Mouse (Mus musculus) spleen, adult 2 months (tissue): ENCODE data around the gene Dop1a.

ENCODE experiments used
- CTCF ChIP-seq: fragments of 200-500 bp; IDR thresholded peaks from 2 replicates; pipeline ENCODE4 v1.5.1; 2011; ENCODE audit warnings: mild to moderate bottlenecking, inconsistent platforms; ENCODE audit not compliant: insufficient read depth, insufficient read length, insufficient replicate concordance; ENCODE audit errors: extremely low read depth
- POLR2A ChIP-seq: fragments of 200-500 bp; IDR thresholded peaks from 2 replicates; pipeline ENCODE4 v1.6.1; 2011; ENCODE audit warnings: low read depth, low read length, inconsistent platforms

DNA sequence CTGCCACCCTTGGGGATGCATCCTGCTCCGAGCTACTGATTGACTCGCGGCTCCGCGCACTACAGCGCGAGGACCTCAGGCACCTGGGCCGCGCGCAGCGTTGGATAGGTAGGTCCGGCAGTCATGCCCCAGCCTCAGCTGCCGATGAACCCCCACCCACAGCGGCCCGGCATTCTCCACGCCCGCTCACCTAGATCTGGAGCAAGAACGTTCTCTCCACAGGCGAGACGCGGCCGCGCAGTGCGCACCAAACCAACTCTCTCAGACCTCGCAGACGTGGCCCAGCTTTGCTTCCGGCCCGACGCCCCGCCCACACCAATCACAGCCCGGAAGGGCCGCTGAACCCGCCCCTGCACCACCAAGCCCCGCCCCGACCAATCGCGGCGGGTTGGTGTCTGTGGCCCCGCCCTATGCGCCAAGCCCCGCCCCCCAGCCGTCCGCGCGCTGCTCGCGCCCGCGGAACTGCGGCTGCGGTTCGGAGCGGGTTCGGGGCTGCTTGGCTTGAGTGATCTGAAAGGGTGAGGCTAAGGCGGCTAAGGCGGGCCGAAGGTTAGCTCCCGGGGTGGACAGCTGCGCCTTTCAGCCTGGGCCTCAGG lies 104.7 kb downstream of the Dop1a start, which contains the start of the genes Pgm3 and Rwdd2a:
- no peak for TF ChIP-seq CTCF
- TF ChIP-seq POLR2A, result peak; percentile 90
